Mouse (Mus musculus) megakaryocyte-erythroid progenitor cell, adult 5-6 weeks (primary cell): Measurements from ENCODE around the gene Zfp704. TPM values are rescaled to one million over a fixed set of nuclear protein-coding genes. Genes with fewer than 3 reads are reported as not detected.

Experiments
- ATAC-seq: replicated peaks from 2 replicates; pipeline ENCODE4 v1.8.0; 2016; ENCODE audit warnings: mild to moderate bottlenecking, inconsistent platforms; ENCODE audit not compliant: severe bottlenecking, poor library complexity, low FRiP score, low TSS enrichment
- total RNA-seq, 2 experiments: library from RNA; stranded (forward) in 1 of 2; stranded (reverse) in 1 of 2; fragments of 200-1000, 215-1000 nt in 1 of 2; fragments of >200 nt in 1 of 2; fragmentation: Nextera tagmentation in 1 of 2; gene quantifications; 2 replicates each; pipeline ENCODE4 v1.2.3; 2014 to 2017

Gene Zfp704
- total RNA-seq (2014; fragmentation: Nextera tagmentation) (12.5 and 18.9 TPM in 2 replicates), total RNA-seq (2017) (8.9 and 12.4 TPM in 2 replicates)

DNA sequence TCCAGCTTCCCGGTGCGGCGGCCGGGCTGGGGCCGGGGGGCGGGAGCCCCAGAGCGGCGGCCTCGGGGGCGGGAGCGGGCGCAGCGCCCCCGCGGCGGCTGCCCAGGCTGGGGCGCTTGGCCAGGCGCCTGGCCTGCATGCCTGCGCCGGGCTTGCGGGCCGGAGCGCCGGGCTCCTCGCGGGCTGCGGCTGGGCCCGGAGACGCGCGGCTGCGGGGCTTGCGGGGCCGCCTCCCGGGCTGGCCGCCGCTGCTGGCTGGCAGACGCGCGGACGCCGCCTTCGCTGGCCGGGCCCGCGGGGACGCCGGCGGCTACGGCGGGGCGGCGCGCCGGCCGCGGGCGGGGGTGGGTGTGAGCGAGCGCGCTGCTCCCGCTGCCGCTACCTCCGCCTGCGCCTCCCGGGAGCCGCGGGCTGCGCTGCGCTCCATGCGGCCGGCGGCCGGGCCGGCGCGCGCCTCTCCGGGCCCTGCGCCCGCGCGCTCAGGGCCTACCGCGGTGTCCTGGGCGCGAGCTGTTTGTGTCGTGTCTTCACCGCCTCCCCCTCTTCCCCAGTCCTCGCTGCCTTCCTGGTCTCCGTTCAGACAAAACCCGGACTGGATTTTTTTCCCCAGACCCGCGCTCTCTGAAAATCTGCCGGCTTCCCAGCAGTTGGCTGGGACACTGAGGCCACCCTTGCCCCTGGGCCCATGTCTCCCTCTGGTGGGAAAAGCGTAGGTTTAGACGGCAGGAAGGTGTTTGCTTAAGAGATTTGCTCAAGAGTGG is at the start of gene Zfp704:
TSS of gene Zfp704 (minus strand) at position 505 of the 761 bp plus-strand sequence.
- peak; percentile 70 for ATAC-seq

DNA sequence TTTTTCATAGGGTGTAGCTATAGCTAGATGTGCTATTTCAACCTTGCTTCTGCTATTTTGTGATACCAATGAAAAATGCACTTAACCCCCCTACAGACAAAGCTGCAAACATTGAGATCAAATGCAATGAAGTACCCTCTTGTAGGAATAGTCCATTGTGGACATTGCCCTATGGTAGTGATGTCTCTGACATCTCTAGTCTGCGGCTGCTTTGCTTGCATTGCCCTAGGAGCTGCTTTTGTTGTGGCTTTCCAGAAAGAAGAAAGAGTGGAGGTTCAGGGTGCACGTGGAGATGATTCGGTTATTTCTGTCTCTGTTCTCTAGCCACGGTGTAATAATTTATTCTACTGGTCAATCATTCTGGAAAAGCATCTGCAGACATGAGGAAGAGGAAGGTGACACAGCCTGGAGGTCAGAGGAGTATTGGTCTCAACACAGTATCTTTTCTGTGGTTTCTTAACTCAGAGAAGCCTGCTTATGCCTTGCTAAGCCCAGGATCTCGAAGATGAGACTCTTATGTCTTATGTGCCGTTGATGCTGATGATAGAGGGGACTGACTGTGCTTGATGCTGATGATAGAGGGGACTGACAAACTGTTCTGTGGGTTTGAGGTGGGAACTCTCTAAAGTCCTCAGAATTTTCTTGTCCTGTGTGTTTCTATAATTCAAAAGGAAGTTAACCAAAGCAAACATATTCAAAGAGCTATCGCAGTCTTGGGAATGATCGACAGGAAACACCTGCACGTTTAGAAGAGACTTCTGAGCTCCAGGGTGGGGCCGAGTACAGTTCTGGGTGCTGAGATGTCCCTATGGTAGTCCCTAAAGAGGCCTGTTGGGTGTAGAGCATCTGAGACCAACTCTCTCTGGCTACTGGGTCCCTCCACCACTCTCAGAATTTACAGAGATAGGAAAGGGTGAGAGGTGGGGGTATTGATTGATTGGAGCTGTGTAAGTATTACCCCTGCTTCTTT is 23.4 kb upstream of the Zfp704 start:
- ATAC-seq, result no peak; the same call in 1 of the 2 replicates

DNA sequence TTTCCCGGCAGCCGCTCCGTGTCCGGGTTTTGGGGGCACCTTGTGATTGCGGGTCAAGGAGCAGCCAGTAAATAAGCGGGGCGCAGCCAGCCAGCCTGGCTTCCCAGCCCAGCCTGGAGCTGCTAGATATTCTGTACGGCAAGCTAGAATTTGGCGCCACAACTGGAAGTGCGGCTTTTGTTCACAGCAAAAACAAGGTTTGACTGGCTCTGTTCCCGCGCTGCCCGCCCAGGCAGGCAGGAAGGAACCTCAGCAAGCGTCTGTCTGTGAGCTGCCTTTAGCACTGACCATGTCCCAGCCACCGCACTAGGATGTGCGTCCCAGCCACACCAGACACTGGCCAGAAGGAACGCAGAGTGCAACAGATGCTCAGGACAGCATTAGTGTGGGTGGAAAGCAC is 20.1 kb upstream of the Zfp704 start:
- ATAC-seq, result 0 out of 2 replicates have a peak, but pooled peaks have one; percentile 30

DNA sequence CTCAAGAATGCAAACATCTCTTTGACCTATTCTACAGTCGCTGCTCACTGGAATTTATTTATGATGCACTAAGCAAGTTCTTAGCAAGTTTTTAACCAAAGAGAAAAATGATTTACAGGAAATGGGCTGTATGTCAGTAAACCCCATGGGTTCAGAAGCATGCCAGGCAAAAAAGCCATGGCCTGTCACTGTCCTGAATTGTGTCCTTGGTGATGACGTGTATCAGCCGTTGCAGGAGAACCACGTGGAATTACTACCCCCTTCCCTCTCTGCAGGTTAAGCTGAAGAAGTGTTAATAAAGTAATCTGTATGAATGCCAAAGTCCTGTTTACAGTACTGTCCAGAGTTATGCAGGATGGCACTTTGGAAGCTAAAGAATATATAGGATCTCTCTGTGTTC is 18.2 kb upstream of the Zfp704 start:
- ATAC-seq, result no peak

DNA sequence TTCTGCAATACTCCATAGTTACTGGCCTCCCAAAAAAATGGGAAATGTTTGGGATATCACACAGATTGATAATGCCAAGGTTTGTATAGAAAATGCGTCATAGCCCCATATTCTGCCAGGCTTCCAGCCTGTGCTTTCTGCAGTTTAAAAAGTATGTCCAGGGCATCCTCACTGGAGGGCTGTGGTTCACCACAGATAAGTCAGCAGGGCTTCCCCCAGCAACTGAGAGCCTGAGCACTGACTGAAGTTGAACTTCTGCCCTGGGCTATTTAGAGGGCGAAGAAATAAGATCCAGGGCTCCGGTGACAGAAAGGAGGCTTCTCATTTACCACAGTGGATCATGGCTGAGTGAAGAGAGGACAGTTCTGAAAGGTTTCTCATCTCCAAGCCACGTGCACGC is 16.3 kb upstream of the Zfp704 start:
- ATAC-seq, result peak; percentile 79

DNA sequence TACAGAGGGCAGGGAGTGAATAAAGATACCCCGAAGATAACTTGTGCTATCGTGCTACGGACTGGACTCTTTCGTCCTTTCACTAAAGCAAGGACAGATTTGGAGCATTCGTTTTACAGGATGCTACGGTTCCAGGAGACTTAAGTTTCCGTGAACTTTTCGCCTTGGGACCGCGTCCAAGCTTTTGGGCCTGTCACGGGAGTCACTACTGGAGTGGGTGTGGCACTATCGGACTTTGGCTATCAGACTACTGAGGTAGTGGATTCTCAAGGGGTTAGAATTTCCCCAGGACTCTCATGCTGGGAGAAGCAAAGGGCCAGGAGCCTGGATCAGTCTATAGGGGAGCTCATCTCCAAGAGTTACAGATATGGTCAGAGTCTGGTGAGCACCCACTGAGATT is 10.7 kb upstream of the Zfp704 start:
- no peak for ATAC-seq

DNA sequence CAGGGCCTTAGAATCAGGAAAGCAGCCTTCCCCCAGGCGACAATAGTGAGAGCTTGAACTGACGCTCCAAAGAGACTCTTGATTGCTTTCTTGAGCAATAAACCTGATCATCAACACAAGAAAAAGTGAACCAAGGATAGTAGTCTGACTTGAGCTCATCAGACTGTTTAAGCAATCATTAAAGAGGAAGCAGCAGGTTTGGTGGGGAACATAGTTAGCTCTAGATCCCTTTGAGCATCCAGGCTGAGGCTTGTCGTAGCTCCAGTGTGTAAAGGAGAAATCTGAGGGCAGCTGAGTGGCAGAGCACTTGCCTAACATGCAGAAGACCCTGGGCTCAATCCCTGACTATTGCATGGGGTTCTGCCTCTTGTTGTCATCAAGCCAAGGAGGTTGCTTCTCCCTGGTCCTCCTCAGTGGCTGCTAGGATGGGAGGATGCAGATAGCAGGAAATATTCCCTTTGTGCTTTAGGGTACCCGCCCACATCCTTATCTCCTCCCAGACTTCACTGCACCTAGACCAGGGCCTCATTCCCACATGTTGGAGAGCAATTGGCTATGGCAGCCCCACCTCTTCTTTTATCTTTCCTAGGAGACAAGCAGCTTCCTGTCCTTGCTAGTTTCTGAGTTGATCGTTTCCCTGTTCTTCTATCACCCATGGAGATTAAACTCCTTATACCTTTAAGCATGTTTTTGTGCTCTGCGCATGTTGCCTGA is 9.8 kb upstream of the Zfp704 start:
- ATAC-seq, result no peak

DNA sequence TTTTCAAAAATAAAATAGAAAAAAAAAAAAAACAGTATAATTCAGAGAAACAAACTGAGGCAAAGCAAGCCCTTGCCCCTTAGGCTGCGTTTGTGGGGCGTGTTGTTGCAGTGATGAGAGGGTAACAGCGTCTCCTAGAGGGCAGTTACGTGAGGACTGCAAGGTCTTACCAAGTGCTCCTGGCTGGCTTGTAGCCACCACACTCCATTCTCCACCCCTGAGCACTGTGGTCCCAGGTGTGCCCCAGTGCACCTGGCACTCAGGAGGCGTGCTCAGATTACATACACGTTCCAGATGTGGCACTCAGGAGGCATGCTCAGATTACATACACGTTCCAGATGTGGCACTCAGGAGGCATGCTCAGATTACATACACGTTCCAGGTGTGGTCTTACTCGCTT is 7.2 kb upstream of the Zfp704 start:
- no peak for ATAC-seq

DNA sequence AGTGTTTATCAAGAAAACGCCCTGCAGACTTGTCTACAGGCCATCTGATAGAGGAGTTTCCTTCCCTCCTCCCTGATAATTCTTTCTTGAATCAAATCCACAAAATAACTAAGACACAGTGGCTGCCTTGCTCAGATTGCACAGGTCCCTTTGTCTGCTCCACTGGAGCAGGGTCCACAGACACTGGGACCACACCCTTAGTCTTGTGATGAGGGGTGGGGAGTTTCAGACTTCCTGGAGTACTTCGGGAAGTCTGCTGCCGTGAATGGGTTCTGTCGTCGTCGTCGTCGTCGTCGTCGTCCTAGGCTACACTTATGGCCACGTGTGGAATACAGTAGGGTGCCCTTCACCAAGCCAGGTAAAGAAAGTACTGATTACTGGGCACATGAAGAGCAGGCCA is 4.8 kb upstream of the Zfp704 start:
- no peak for ATAC-seq

DNA sequence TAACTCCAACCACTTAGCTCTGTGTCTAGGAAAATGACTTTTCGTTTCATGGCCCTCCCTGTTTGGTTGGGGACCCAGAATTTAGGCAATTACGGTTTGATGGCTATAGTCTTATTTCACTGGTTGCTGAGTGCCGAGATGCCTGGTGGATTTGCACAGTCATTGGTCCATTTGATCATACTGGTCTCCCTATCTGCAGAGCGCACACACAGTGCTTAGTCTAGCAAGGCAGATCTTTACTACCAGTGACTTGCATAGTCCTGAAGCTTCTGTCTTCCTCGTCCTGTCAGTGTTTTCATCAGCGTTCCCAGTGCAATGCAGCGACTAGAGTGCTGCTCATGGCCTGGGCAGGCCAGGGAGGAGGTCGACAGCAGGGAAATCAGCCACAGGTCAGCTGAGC is 4.1 kb upstream of the Zfp704 start:
- peak; percentile 24; the same call in 1 of the 2 replicates for ATAC-seq

DNA sequence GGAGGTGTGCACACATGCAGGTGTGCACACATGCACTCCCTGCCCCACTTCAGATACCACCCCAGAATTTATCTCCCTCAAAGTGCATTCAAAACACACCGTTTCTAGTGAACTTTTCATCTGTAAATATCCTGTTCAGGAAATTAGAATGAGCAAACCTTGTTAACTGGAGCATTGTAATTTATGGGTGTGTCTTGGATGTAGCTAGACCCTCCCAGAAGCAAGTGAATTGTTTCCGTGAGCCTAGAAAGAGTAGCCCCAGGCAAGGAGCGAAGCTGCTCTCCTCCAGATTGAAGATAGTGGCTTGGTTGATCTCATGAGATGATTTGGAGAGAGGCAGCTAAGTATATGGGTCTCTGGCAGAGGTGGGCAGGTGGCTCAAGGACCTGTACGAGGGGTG is 1.3 kb upstream of the Zfp704 start:
- ATAC-seq, result no peak

DNA sequence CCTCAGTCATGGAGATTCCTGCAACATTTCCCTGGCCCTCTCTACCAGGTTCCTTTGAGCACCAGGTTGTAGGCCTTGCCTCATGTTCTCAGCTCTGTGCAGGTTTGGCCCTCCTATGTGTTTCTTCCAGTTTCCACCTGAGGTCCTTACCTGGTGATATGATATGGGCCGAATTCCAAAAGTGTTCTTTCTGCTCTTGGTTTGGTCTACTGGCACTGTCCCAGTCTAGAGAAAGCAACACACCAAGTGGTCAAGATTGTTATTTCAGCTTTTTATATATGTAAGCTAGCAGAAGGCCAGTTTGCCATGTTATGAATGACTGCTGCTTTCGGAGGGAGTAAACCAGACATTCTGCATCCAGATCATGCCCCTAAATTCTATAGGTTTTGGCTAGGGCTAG is 541 bp upstream of the Zfp704 start:
- ATAC-seq, result no peak

DNA sequence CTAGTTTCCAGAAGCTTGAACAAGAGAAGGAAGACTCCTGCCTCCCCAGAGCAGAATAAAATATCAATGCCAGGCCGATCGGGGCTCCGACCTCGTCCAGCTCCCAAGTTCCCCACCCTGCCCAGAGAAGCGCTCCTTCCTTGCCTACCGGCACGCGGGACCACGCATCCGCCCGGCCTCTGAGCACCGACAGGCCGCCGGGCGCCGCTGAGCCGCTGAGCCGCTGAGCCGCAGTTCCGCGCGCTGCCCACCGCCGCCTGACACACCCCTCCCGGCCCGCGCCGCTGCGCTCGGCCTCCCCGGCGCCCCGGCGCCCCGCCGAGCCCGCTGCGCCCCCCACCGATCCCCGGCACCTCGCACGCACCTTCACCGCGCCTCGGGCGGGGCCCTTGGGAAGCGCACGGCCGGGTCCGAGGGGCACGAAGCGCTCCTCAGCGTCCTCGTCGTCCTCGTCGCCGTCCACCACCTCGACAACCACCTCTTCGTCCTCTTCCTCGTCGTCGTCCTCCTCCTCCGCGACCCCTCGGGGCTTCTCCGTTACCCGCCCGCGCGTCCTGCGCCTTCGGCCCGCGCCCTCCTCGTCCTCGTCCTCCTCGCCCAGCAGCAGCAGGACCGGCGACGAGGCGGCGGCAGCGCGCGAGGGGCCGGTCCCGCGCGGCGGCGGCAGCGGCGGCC is 842 bp downstream of the Zfp704 start:
- peak; percentile 8; the same call in 1 of the 2 replicates for ATAC-seq

DNA sequence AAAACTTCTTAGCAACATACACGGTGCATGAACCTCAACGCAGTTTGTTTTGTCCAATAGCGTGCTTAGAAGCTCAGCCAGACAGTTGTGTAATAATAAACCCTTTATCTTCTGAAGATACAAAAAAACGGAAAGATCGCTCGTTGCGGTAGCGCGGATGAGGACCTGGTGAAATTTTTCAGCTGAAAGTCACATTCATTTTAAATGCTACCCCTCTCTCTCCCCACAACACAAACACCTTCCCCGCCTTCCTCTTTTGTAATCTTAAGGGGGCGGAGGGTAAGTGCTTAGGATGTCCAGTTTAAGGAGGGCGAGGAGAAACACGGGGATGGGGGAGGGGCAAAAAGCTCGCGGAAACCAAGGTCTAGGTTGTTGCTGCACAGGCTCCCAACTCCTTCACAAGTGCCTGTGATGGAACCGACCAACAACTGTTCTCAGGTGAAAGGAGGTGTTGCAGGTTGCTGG is 1.4 kb downstream of the Zfp704 start:
- peak; percentile 72 for ATAC-seq

DNA sequence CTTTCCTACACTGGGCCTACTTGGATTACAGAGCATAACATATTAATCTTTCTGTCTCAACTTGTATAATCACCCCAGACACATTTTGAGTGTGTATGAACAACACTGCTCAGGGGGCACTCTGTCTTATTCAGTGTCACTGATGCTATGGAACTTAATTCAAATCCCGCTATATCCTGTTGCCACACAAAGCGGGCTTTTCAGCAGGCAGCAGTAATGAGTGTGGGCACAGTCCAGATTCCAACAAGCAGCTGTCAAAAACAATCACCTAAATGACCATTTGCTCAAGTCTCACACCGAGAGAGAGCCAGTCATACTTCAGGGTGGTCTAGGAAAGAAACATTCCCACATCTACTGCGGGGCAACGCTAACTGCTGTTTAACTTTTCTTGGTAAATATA is 2.2 kb downstream of the Zfp704 start:
- no peak for ATAC-seq

DNA sequence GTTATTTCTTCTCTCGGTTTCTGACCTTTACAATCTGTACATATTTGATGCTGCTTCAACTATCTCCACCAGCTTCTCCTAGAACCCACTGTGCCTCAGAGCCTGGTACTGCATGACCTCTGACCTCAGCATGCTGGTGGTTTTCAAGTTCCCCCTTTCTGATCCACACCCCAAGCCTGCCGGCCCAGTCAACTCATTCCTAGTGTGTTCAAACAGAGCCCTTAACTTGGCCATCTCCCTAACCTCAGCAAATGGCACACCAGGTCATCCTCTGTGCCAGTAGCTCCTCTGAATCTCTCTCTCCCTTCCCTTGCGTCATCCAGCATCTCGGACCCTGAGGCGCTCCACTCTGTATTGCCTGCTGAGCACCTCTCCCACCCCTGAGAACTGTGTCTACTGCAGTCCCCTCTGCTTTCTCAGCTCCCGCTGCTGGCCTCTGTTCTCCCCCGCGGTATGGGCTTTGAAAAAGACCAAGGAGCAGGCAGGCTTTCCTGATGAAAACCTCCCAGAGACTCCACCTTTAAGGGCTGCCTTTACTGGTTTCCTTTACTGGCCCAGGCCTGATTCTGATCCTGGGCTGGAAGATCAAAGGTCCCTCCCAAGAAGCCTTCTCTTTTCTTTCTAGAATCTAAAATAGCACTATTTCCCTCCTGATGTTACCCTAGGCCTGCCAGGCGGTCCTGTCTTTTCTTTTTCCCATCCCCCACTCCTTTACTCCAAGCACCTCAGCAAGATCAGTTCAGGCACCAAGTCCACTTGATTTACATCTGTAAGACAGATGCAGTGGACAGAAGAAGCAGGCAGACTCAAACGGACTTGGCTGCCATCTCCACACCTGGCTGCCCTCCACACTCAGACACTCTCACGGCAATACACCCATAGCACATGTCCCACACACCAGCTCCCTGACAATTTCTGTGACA is 3.8 kb downstream of the Zfp704 start:
- ATAC-seq, result no peak

DNA sequence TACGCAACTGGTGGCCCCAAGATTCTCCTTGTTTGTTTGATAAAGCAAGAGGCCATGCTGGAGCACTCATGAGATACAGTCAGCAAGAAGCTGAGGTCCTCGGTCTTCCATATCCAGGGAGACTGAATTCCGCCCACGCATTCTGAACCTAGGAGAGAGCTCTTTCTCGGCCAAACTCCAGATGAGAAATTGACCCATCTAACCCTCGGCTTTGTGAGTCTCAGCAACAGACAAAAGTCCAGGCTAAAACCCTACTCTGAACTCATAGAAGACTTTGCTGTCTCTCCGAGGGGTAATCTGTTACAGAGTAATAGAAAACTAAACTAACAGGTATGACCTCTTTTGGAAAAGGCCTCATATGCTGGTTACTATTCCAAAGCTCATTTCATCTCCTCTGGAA is 4.9 kb downstream of the Zfp704 start:
- no peak for ATAC-seq

DNA sequence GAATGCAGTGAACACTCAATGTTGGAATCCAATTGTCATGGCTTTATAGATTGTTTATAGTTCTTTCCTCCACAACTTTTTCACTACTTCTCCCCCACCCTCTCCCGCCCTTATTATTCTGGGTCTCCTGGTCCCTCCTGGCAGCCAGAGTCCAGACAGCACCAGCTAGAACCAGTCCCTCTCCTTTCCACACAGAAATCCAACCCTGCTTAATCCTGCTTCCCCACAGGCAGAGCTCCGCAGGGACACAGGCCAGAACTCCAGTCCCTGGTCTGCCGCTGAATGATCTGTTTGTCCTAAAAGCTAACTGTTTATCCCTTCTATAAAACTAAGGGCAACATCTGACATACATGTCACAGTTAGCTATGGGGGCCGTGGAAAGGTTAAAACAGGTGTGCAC is 6.0 kb downstream of the Zfp704 start:
- no peak for ATAC-seq
